Mouse (Mus musculus): Measurements from ENCODE around the gene Cfap69. TPM values are rescaled to one million over a fixed set of nuclear protein-coding genes. Genes with fewer than 3 reads are reported as not detected.

Gene Cfap69
- polyA plus RNA-seq, 1 experiment: 5.1 TPM

GRCm38 (mm10) chr5:5551110-5551509 lies 112.9 kb downstream of the Cfap69 start:
- no peak overlapping the region for H3K9ac ChIP-seq (ENCODE audit: low read depth, poor library complexity, severe bottlenecking)
- no peak overlapping the region for H3K27ac ChIP-seq (ENCODE audit: insufficient read depth, low read length)
- H3K4me3 ChIP-seq (ENCODE audit: low read depth, low read length): no peak overlapping the region
- H3K9me3 ChIP-seq (replicated peaks; ENCODE audit: control insufficient read depth, insufficient read depth, low read length, poor library complexity, severe bottlenecking): no peaks in the 10 kb centered on the region
- TF ChIP-seq EP300 (IDR thresholded peaks at IDR 0.05; ENCODE audit: insufficient read depth, low read depth, low read length): no peak
- no peak for TF ChIP-seq CTCF (IDR thresholded peaks at IDR 0.05; ENCODE audit: low read depth, low read length)
- TF ChIP-seq POLR2A (IDR thresholded peaks at IDR 0.05; ENCODE audit: insufficient read depth, low read length): no peak
- H3K36me3 ChIP-seq (ENCODE audit: control insufficient read depth, insufficient read depth, low read length, poor library complexity, severe bottlenecking): peaks cover 38% of the 10 kb centered on the region
- no peaks in the 10 kb centered on the region for H3K4me1 ChIP-seq (ENCODE audit: control insufficient read depth, insufficient read depth, low read length)
- no peaks in the 10 kb centered on the region for H3K27me3 ChIP-seq (ENCODE audit: control insufficient read depth, insufficient read depth, low read length, poor library complexity, severe bottlenecking)

GRCm38 (mm10) chr5:5540385-5540784 lies 123.7 kb downstream of the Cfap69 start:
- TF ChIP-seq CTCF (IDR thresholded peaks at IDR 0.05; ENCODE audit: low read depth, low read length) (no peak), EP300 (IDR thresholded peaks at IDR 0.05; ENCODE audit: insufficient read depth, low read depth, low read length) (no peak), POLR2A (IDR thresholded peaks at IDR 0.05; ENCODE audit: insufficient read depth, low read length) (no peak)
- no peak overlapping the region for H3K27ac ChIP-seq (ENCODE audit: insufficient read depth, low read length)
- no peaks in the 10 kb centered on the region for H3K4me1 ChIP-seq (ENCODE audit: control insufficient read depth, insufficient read depth, low read length)
- peaks cover 43% of the 10 kb centered on the region for H3K36me3 ChIP-seq (ENCODE audit: control insufficient read depth, insufficient read depth, low read length, poor library complexity, severe bottlenecking)
- H3K4me3 ChIP-seq (ENCODE audit: low read depth, low read length): no peak overlapping the region
- no peaks in the 10 kb centered on the region for H3K27me3 ChIP-seq (ENCODE audit: control insufficient read depth, insufficient read depth, low read length, poor library complexity, severe bottlenecking)
- no peaks in the 10 kb centered on the region for H3K9me3 ChIP-seq (replicated peaks; ENCODE audit: control insufficient read depth, insufficient read depth, low read length, poor library complexity, severe bottlenecking)
- H3K9ac ChIP-seq (ENCODE audit: low read depth, poor library complexity, severe bottlenecking): no peak overlapping the region

- Histone ChIP-seq H3K4me1 (ENCODE audit: control insufficient read depth, insufficient read depth, low read length) (no peaks in the 10 kb centered on the region), H3K9ac (ENCODE audit: low read depth, poor library complexity, severe bottlenecking) (no peak overlapping the region), H3K9me3 (replicated peaks; ENCODE audit: control insufficient read depth, insufficient read depth, low read length, poor library complexity, severe bottlenecking) (no peaks in the 10 kb centered on the region), H3K27ac (ENCODE audit: insufficient read depth, low read length) (no peak overlapping the region), H3K36me3 (ENCODE audit: control insufficient read depth, insufficient read depth, low read length, poor library complexity, severe bottlenecking) (peaks cover 43% of the 10 kb centered on the region), H3K4me3 (ENCODE audit: low read depth, low read length) (no peak overlapping the region), H3K27me3 (ENCODE audit: control insufficient read depth, insufficient read depth, low read length, poor library complexity, severe bottlenecking) (no peaks in the 10 kb centered on the region)
- TF ChIP-seq POLR2A (IDR thresholded peaks at IDR 0.05; ENCODE audit: insufficient read depth, low read length): no peak
- no peak for TF ChIP-seq CTCF (IDR thresholded peaks at IDR 0.05; ENCODE audit: low read depth, low read length)
- TF ChIP-seq EP300 (IDR thresholded peaks at IDR 0.05; ENCODE audit: insufficient read depth, low read depth, low read length): no peak
Observed at GRCm38 (mm10) chr5:5539771-5540170, 124.3 kb downstream of the Cfap69 start.

GRCm38 (mm10) chr5:5536131-5536530 lies 127.9 kb downstream of the Cfap69 start:
- H3K9me3 ChIP-seq (replicated peaks; ENCODE audit: control insufficient read depth, insufficient read depth, low read length, poor library complexity, severe bottlenecking): no peaks in the 10 kb centered on the region
- H3K4me3 ChIP-seq (ENCODE audit: low read depth, low read length): no peak overlapping the region

GRCm38 (mm10) chr5:5533656-5534420 lies 130.2 kb downstream of the Cfap69 start:
- H3K4me3 ChIP-seq (ENCODE audit: low read depth, low read length): no peak overlapping the region
- H3K9ac ChIP-seq (ENCODE audit: low read depth, poor library complexity, severe bottlenecking): no peak overlapping the region
- TF ChIP-seq CTCF (IDR thresholded peaks at IDR 0.05; ENCODE audit: low read depth, low read length) (no peak), POLR2A (IDR thresholded peaks at IDR 0.05; ENCODE audit: insufficient read depth, low read length) (no peak), EP300 (IDR thresholded peaks at IDR 0.05; ENCODE audit: insufficient read depth, low read depth, low read length) (no peak)
- no peaks in the 10 kb centered on the region for H3K9me3 ChIP-seq (replicated peaks; ENCODE audit: control insufficient read depth, insufficient read depth, low read length, poor library complexity, severe bottlenecking)
- peaks cover 8% of the 10 kb centered on the region for H3K36me3 ChIP-seq (ENCODE audit: control insufficient read depth, insufficient read depth, low read length, poor library complexity, severe bottlenecking)
- H3K4me1 ChIP-seq (ENCODE audit: control insufficient read depth, insufficient read depth, low read length): no peaks in the 10 kb centered on the region
- no peak overlapping the region for H3K27ac ChIP-seq (ENCODE audit: insufficient read depth, low read length)
- H3K27me3 ChIP-seq (ENCODE audit: control insufficient read depth, insufficient read depth, low read length, poor library complexity, severe bottlenecking): no peaks in the 10 kb centered on the region

More at GRCm38 (mm10) chr5:5536131-5536530, 127.9 kb downstream of the Cfap69 start:
- TF ChIP-seq EP300 (IDR thresholded peaks at IDR 0.05; ENCODE audit: insufficient read depth, low read depth, low read length): no peak
- no peak for TF ChIP-seq CTCF (IDR thresholded peaks at IDR 0.05; ENCODE audit: low read depth, low read length)
- no peak for TF ChIP-seq POLR2A (IDR thresholded peaks at IDR 0.05; ENCODE audit: insufficient read depth, low read length)
- peaks cover 18% of the 10 kb centered on the region for H3K36me3 ChIP-seq (ENCODE audit: control insufficient read depth, insufficient read depth, low read length, poor library complexity, severe bottlenecking)
- H3K27ac ChIP-seq (ENCODE audit: insufficient read depth, low read length): no peak overlapping the region
- no peaks in the 10 kb centered on the region for H3K27me3 ChIP-seq (ENCODE audit: control insufficient read depth, insufficient read depth, low read length, poor library complexity, severe bottlenecking)
- no peak overlapping the region for H3K9ac ChIP-seq (ENCODE audit: low read depth, poor library complexity, severe bottlenecking)
- no peaks in the 10 kb centered on the region for H3K4me1 ChIP-seq (ENCODE audit: control insufficient read depth, insufficient read depth, low read length)

Other genes starting within 250 kb of the Cfap69 start
- gene Cdk14, start 243.9 kb downstream of the Cfap69 start, polyA plus RNA-seq (2011; ENCODE audit: insufficient read depth, insufficient read length, low read depth, missing spikeins): 14.8 and 15.4 TPM in 2 replicates
- gene 1700015F17Rik, start 185.1 kb downstream of the Cfap69 start, polyA plus RNA-seq (2011; ENCODE audit: insufficient read depth, insufficient read length, low read depth, missing spikeins): not detected in 2 replicates
- gene Cldn12, start 149.3 kb downstream of the Cfap69 start, polyA plus RNA-seq (2011; ENCODE audit: insufficient read depth, insufficient read length, low read depth, missing spikeins): 39.2 and 41.0 TPM in 2 replicates
- 91.3 and 95.1 TPM in 2 replicates for gene Gtpbp10, start 104.7 kb downstream of the Cfap69 start, polyA plus RNA-seq (2011; ENCODE audit: insufficient read depth, insufficient read length, low read depth, missing spikeins)
- gene Gm8773, start 90.4 kb downstream of the Cfap69 start, polyA plus RNA-seq (2011; ENCODE audit: insufficient read depth, insufficient read length, low read depth, missing spikeins): not detected in 2 replicates
- 33.2 and 33.7 TPM in 2 replicates for gene Steap2, start 30.3 kb upstream of the Cfap69 start, polyA plus RNA-seq (2011; ENCODE audit: insufficient read depth, insufficient read length, low read depth, missing spikeins)
- 16.6 and 21.8 TPM in 2 replicates for gene Steap1, start 85.1 kb upstream of the Cfap69 start, polyA plus RNA-seq (2011; ENCODE audit: insufficient read depth, insufficient read length, low read depth, missing spikeins)